Mouse (Mus musculus) ES-Bruce4 (cell line): ENCODE measurements around the gene Unc119b. TPM values are rescaled to one million over a fixed set of nuclear protein-coding genes. Genes with fewer than 3 reads are reported as not detected.
"Not testable (repeated sequence)": the region's sequence is repeated elsewhere in the genome, so short reads cannot be mapped to it uniquely, and the experiment has no call there.

Experiments used
- H3K27ac ChIP-seq: 2 replicates; pipeline ENCODE4 v1.5.1; 2012; ENCODE audit warnings: low read length, inconsistent platforms; ENCODE audit not compliant: insufficient read depth
- H3K27me3 ChIP-seq: 2 replicates; pipeline ENCODE4 v1.6.1; 2012; ENCODE audit warnings: mild to moderate bottlenecking, low read length, inconsistent platforms; ENCODE audit not compliant: control insufficient read depth, poor library complexity, insufficient read depth, severe bottlenecking
- H3K36me3 ChIP-seq: 2 replicates; pipeline ENCODE4 v1.6.1; 2012; ENCODE audit warnings: inconsistent platforms, mild to moderate bottlenecking, low read length, moderate library complexity; ENCODE audit not compliant: control insufficient read depth, poor library complexity, insufficient read depth, severe bottlenecking
- H3K4me1 ChIP-seq: one replicate; pipeline ENCODE4 v1.8.1; 2011; ENCODE audit warnings: low read length; ENCODE audit not compliant: control insufficient read depth, insufficient read depth
- H3K4me3 ChIP-seq: 2 replicates; pipeline ENCODE4 v1.5.1; 2011; ENCODE audit warnings: low read depth, mild to moderate bottlenecking, low read length
- H3K9ac ChIP-seq: 2 replicates; pipeline ENCODE4 v1.6.1; 2012; ENCODE audit warnings: low read depth, mild to moderate bottlenecking, inconsistent platforms; ENCODE audit not compliant: poor library complexity, severe bottlenecking
- H3K9me3 ChIP-seq: replicated peaks from 2 replicates; pipeline ENCODE4 v1.6.1; 2012; ENCODE audit warnings: mild to moderate bottlenecking, low read length, inconsistent platforms; ENCODE audit not compliant: control insufficient read depth, poor library complexity, insufficient read depth, severe bottlenecking
- CTCF ChIP-seq: IDR thresholded peaks from one replicate; pipeline ENCODE4 v1.8.1; 2011; ENCODE audit warnings: low read depth, low read length
- EP300 ChIP-seq: IDR thresholded peaks from 2 replicates; pipeline ENCODE4 v1.6.1; 2011; ENCODE audit warnings: low read depth, low read length; ENCODE audit not compliant: insufficient read depth
- POLR2A ChIP-seq: IDR thresholded peaks from one replicate; pipeline ENCODE4 v1.8.1; 2011; ENCODE audit warnings: low read length; ENCODE audit not compliant: insufficient read depth
- polyA plus RNA-seq: library from polyadenylated mRNA; stranded (reverse); fragments of >200 nt; gene quantifications from 2 replicates; pipeline ENCODE4 v1.2.4, GENCODE M21; 2011; ENCODE audit warnings: low read depth; ENCODE audit not compliant: missing spikeins, insufficient read depth, insufficient read length

The Unc119b gene
- polyA plus RNA-seq, 1 experiment = 35.5 TPM

- Histone ChIP-seq H3K4me1 (no peaks in the 10 kb centered on the region), H3K4me3 (no peak overlapping the region), H3K27me3 (no peaks in the 10 kb centered on the region), H3K27ac (no peak overlapping the region), H3K36me3 (no peaks in the 10 kb centered on the region), H3K9me3 (no peaks in the 10 kb centered on the region), H3K9ac (no peak overlapping the region)
- TF ChIP-seq EP300 = no peak
- TF ChIP-seq POLR2A = no peak
- TF ChIP-seq CTCF = no peak
Observed at GRCm38 (mm10) chr5:115111156-115111555, 23.6 kb downstream of the Unc119b start.

GRCm38 (mm10) chr5:115103253-115103652, 31.5 kb downstream of the Unc119b start:
- not testable (repeated sequence) for H3K27me3 ChIP-seq, H3K36me3 ChIP-seq, H3K9ac ChIP-seq, H3K9me3 ChIP-seq, H3K27ac ChIP-seq, H3K4me3 ChIP-seq, H3K4me1 ChIP-seq

GRCm38 (mm10) chr5:115102231-115102630, 32.5 kb downstream of the Unc119b start:
- Histone ChIP-seq H3K27me3 (no peaks in the 10 kb centered on the region), H3K9me3 (no peaks in the 10 kb centered on the region), H3K4me3 (no peak overlapping the region), H3K4me1 (no peaks in the 10 kb centered on the region), H3K36me3 (0 out of 2 replicates have a peak, but pooled peaks cover 2% of the 10 kb centered on the region), H3K9ac (no peak overlapping the region), H3K27ac (no peak overlapping the region)
- TF ChIP-seq EP300 (no peak), POLR2A (no peak), CTCF (no peak)

- no peaks in the 10 kb centered on the region for H3K9me3 ChIP-seq
- H3K27me3 ChIP-seq = no peaks in the 10 kb centered on the region
- H3K4me3 ChIP-seq = no peak overlapping the region
- TF ChIP-seq CTCF (no peak), EP300 (no peak), POLR2A (no peak)
- H3K36me3 ChIP-seq = peaks cover 10% of the 10 kb centered on the region
- no peaks in the 10 kb centered on the region for H3K4me1 ChIP-seq
- H3K27ac ChIP-seq = no peak overlapping the region
- no peak overlapping the region for H3K9ac ChIP-seq
Observed at GRCm38 (mm10) chr5:115100473-115100872, 34.3 kb downstream of the Unc119b start.

- H3K4me3 ChIP-seq = no peak overlapping the region
Observed at GRCm38 (mm10) chr5:115099991-115100390, 34.8 kb downstream of the Unc119b start.

GRCm38 (mm10) chr5:115099530-115099929, 35.2 kb downstream of the Unc119b start:
- no peak overlapping the region for H3K9ac ChIP-seq
- no peak overlapping the region for H3K27ac ChIP-seq
- H3K36me3 ChIP-seq = peaks cover 16% of the 10 kb centered on the region
- H3K27me3 ChIP-seq = no peaks in the 10 kb centered on the region
- no peak overlapping the region for H3K4me3 ChIP-seq
- TF ChIP-seq POLR2A (no peak), EP300 (no peak), CTCF (no peak)
- H3K4me1 ChIP-seq = no peaks in the 10 kb centered on the region
- no peaks in the 10 kb centered on the region for H3K9me3 ChIP-seq

More at GRCm38 (mm10) chr5:115099991-115100390, 34.8 kb downstream of the Unc119b start:
- Histone ChIP-seq H3K27ac (no peak overlapping the region), H3K9ac (no peak overlapping the region), H3K4me1 (no peaks in the 10 kb centered on the region), H3K27me3 (no peaks in the 10 kb centered on the region), H3K36me3 (peaks cover 14% of the 10 kb centered on the region), H3K9me3 (no peaks in the 10 kb centered on the region)
- TF ChIP-seq POLR2A (no peak), CTCF (no peak), EP300 (no peak)
